Mouse (Mus musculus): Measurements from ENCODE around the gene Cdk18. TPM values are rescaled to one million over a fixed set of nuclear protein-coding genes. Genes with fewer than 3 reads are reported as not detected.

Gene Cdk18
- total and polyA plus RNA-seq, 3 experiments: 0.32 to 2.5 (median 1.1) TPM

GRCm38 (mm10) chr1:132104353-132104752, 35.1 kb downstream of the Cdk18 start (continued):
- no peak for TF ChIP-seq PAX5 (IDR thresholded peaks at IDR 0.05; ENCODE audit: low read length)

DNA sequence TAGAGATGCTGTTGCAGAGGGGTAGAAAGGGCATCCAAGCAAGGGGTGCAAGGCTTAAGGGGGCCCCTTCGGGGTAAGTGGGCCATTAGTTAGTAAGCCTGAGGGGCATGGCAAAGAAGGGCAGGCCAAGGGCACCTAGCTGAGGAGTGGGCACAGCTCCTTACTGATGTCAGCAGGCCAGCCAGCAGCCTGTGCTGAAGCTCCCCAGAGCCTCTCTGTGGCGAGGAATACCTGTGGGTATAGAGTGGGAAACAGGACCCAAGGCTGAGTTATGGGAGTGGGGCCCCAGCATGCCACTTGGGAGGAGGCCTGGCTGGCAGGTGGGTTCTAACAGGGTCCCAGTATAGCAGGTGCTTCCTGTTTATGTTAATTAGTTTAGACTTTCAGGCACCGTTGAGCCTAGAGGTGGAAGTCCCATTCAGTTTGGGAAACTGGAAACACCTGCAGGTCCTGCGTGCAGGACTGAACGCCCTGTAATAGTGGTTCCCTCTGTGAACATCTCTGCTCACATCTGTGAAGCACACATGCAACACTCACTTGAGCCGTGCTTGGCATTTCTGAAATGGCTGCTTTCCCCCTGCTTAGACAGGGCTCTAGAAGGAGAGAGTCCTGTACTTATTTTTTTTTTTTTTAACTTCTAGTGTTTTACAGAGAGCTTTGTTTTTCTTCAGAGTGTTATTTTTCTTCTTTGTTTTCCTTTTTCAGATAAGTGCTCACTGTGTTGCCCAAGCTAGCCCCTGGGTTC, 37.4 kb downstream of the Cdk18 start:
- H3K9me3 ChIP-seq (replicated peaks; ENCODE audit: low read length): peaks cover 8% of the 10 kb centered on the region
- in situ Hi-C loops (cut with MboI; ENCODE audit: low pct_ligation_motif_present, low pct_unique_long_range_greater_than_20kb, low sequenced_read_pairs): no loop called here
- H3K79me2 ChIP-seq (replicated peaks; ENCODE audit: control insufficient read depth, extremely low read depth, insufficient read depth, poor library complexity, severe bottlenecking): no peaks in the 10 kb centered on the region
- H3K4me2 ChIP-seq (ENCODE audit: insufficient read depth, low read depth, poor library complexity, severe bottlenecking): 0 out of 2 replicates have a peak overlapping the region, but pooled peaks have one; percentile 16
- H3K4me1 ChIP-seq (ENCODE audit: control insufficient read depth in 1 of 2, insufficient read depth in 2 of 2): peaks cover 27 to 72% of the 10 kb centered on the region in 2 experiments
- peak; percentile 85 for DNase-seq (ENCODE audit: extremely low read depth)
- peaks cover under 1% of the 10 kb centered on the region for H3K27me3 ChIP-seq (replicated peaks)
- H3K4me3 ChIP-seq (replicated peaks in 1 of 3; ENCODE audit: low read depth in 2 of 3, low read length in 2 of 3, poor library complexity in 1 of 3): no peak overlapping the region
- dilution Hi-C loops (cut with MboI; ENCODE audit: extremely low pct_ligation_motif_present, extremely low pct_unique_long_range_greater_than_20kb, low sequenced_read_pairs): no loop called here
- no peak overlapping the region for H3K9ac ChIP-seq (ENCODE audit: insufficient read depth, low read depth)
- H3K27ac ChIP-seq (ENCODE audit: insufficient read depth, low read depth): peak overlapping the region; percentile 46; the same call in 1 of the 2 replicates
- H3K36me3 ChIP-seq (replicated peaks in 1 of 2; ENCODE audit: control insufficient read depth in 1 of 2, insufficient read depth in 1 of 2, low read length in 1 of 2): no peaks in the 10 kb centered on the region
- no peak for TF ChIP-seq NELFE (IDR thresholded peaks at IDR 0.05; ENCODE audit: low read depth, low read length)
- peak; percentile 90 for TF ChIP-seq ETS1 (conservative IDR thresholded peaks at IDR 0.05; ENCODE audit: low read depth, low read length)
- peak; percentile 60 for TF ChIP-seq CHD2 (IDR thresholded peaks at IDR 0.05; ENCODE audit: low read length)
- 0 out of 2 replicates have a peak, but pooled peaks have one; percentile 28 for TF ChIP-seq HCFC1 (IDR thresholded peaks at IDR 0.05; ENCODE audit: low read depth, low read length)
- peak; percentile 86 for TF ChIP-seq MEF2A (IDR thresholded peaks at IDR 0.05; ENCODE audit: borderline replicate concordance, low read depth, low read length)
- peak; percentile 89 for TF ChIP-seq BHLHE40 (IDR thresholded peaks at IDR 0.05; ENCODE audit: low read depth, low read length)
- TF ChIP-seq JUN (IDR thresholded peaks at IDR 0.05; ENCODE audit: insufficient read depth, low read depth, low read length): no peak
- TF ChIP-seq TCF12 (IDR thresholded peaks at IDR 0.05; ENCODE audit: low read depth, low read length): peak; percentile 99
- TF ChIP-seq RAD21 (IDR thresholded peaks at IDR 0.05; ENCODE audit: low read depth, low read length): no peak; the same call in 1 of the 2 replicates
- TF ChIP-seq KAT2A (IDR thresholded peaks at IDR 0.05; ENCODE audit: insufficient replicate concordance, low read length): 0 out of 2 replicates have a peak, but pooled peaks have one; percentile 48
- TF ChIP-seq USF2 (conservative IDR thresholded peaks at IDR 0.05; ENCODE audit: low read depth, low read length): no peak
- no peak for TF ChIP-seq GABPA (IDR thresholded peaks at IDR 0.05; ENCODE audit: insufficient replicate concordance, low read depth, low read length)
- peak; percentile 72; the same call in 1 of the 2 replicates for TF ChIP-seq MAX (IDR thresholded peaks at IDR 0.05; ENCODE audit: low read length)
- peak; percentile 88 for TF ChIP-seq IRF4 (IDR thresholded peaks at IDR 0.05; ENCODE audit: low read depth, low read length)
- 0 out of 2 replicates have a peak, but pooled peaks have one; percentile 26 for TF ChIP-seq MAFK (IDR thresholded peaks at IDR 0.05; ENCODE audit: insufficient replicate concordance, low read length)
- TF ChIP-seq SMC3 (IDR thresholded peaks at IDR 0.05; ENCODE audit: low read depth, low read length): no peak
- TF ChIP-seq ELF1 (IDR thresholded peaks at IDR 0.05; ENCODE audit: low read depth, low read length): peak; percentile 64
- peak; percentile 51; the same call in 1 of the 2 replicates for TF ChIP-seq ZNF384 (IDR thresholded peaks at IDR 0.05; ENCODE audit: low read depth, low read length)
- TF ChIP-seq POLR2A (IDR thresholded peaks at IDR 0.05; ENCODE audit: low read depth, low read length): no peak
- TF ChIP-seq JUND (conservative IDR thresholded peaks at IDR 0.05; ENCODE audit: low read depth, low read length): no peak; the same call in 1 of the 2 replicates
- no peak for TF ChIP-seq TBP (conservative IDR thresholded peaks at IDR 0.05; ENCODE audit: low read depth, low read length)
- no peak for TF ChIP-seq POLR2AphosphoS2 (IDR thresholded peaks at IDR 0.05; ENCODE audit: low read depth, low read length)
- 0 out of 2 replicates have a peak, but pooled peaks have one; percentile 18 for TF ChIP-seq NRF1 (IDR thresholded peaks at IDR 0.05; ENCODE audit: low read depth, low read length)
- TF ChIP-seq USF1 (IDR thresholded peaks at IDR 0.05; ENCODE audit: low read depth, low read length): no peak
- TF ChIP-seq CTCF (conservative IDR thresholded peaks at IDR 0.05 in 1 of 2, IDR thresholded peaks at IDR 0.05 in 1 of 2; ENCODE audit: low read depth in 2 of 2, low read length in 2 of 2): no peak
- no peak; the same call in 1 of the 2 replicates for TF ChIP-seq SIN3A (IDR thresholded peaks at IDR 0.05; ENCODE audit: low read length)
- no peak for TF ChIP-seq PAX5 (IDR thresholded peaks at IDR 0.05; ENCODE audit: low read length)
- TF ChIP-seq MXI1 (IDR thresholded peaks at IDR 0.05; ENCODE audit: low read depth, low read length): no peak
- no peak for TF ChIP-seq ZMIZ1 (IDR thresholded peaks at IDR 0.05; ENCODE audit: low read depth, low read length)
- TF ChIP-seq EP300 (IDR thresholded peaks at IDR 0.05; ENCODE audit: low read length): peak; percentile 97
- no peak for TF ChIP-seq ZKSCAN1 (IDR thresholded peaks at IDR 0.05; ENCODE audit: borderline replicate concordance, low read depth, low read length)
- no peak for TF ChIP-seq UBTF (IDR thresholded peaks at IDR 0.05; ENCODE audit: low read depth, low read length)
- no peak for TF ChIP-seq E2F4 (IDR thresholded peaks at IDR 0.05; ENCODE audit: insufficient replicate concordance, low read depth, low read length)
- no peak for TF ChIP-seq ZC3H11A (IDR thresholded peaks at IDR 0.05; ENCODE audit: low read depth, low read length)
- no peak for TF ChIP-seq CHD1 (IDR thresholded peaks at IDR 0.05; ENCODE audit: low read depth, low read length)
- TF ChIP-seq MAZ (IDR thresholded peaks at IDR 0.05; ENCODE audit: low read depth, low read length): peak; percentile 66; the same call in 1 of the 2 replicates

Measured in CH12.LX (cell line).